ENCODE assay signal across 19 mouse cellular contexts in genomic region chr9:16270768-16271114, GRCm38 (mm10).
"Had no signal": no experiment of that assay in that cellular context is flagged by ENCODE, and none has a peak within 500 bp of the region (broad histone marks: within the 10 kb centered on the region; RNA-seq: fewer than 3 reads in every experiment).

No protein-coding gene starts in this region.

- H3K4me1 ChIP-seq: liver, embryonic 13.5 days; midbrain, embryonic 12.5 days; neural tube, embryonic 12.5 days had no signal

- H3K27me3 ChIP-seq: liver, embryonic 13.5 days; midbrain, embryonic 12.5 days; neural tube, embryonic 12.5 days; neural tube, embryonic 15.5 days had no signal

- H3K9ac ChIP-seq: liver, embryonic 13.5 days; midbrain, embryonic 12.5 days; neural tube, embryonic 12.5 days; neural tube, embryonic 15.5 days had no signal

- H3K4me2 ChIP-seq: liver, embryonic 13.5 days; midbrain, embryonic 12.5 days; neural tube, embryonic 12.5 days; neural tube, embryonic 15.5 days had no signal

- DNase-seq: kidney, adult 2 months; kidney, postnatal 25 days; layer of hippocampus, adult 9-11 months; liver, embryonic 13.5 days; lung, adult 2 months; lung, postnatal 14 days; lung, postnatal 4 days; right cerebral cortex, adult 18-20 months; right cerebral cortex, postnatal 14 days; right cerebral cortex, postnatal 4 days; thymus, adult 2 months; thymus, postnatal 14 days; thymus, postnatal 4 days had no signal

- H3K9me3 ChIP-seq: liver, embryonic 13.5 days; midbrain, embryonic 12.5 days; neural tube, embryonic 12.5 days; neural tube, embryonic 15.5 days had no signal

- H3K27ac ChIP-seq: kidney, postnatal 0 days; layer of hippocampus, adult 2 months; liver, embryonic 13.5 days; midbrain, embryonic 12.5 days; neural tube, embryonic 12.5 days; neural tube, embryonic 15.5 days; stomach, postnatal 0 days had no signal

- H3K36me3 ChIP-seq: liver, embryonic 13.5 days; midbrain, embryonic 12.5 days; neural tube, embryonic 12.5 days; neural tube, embryonic 15.5 days had no signal

- H3K4me3 ChIP-seq: layer of hippocampus, adult 2 months; liver, embryonic 13.5 days; midbrain, embryonic 12.5 days; neural tube, embryonic 12.5 days; neural tube, embryonic 15.5 days had no signal
